Mouse (Mus musculus): Measurements from ENCODE around the gene Ccdc182.

- TF ChIP-seq POLR2A (IDR thresholded peaks at IDR 0.05; ENCODE audit: insufficient read depth, low read depth, low read length): no peak
- TF ChIP-seq CTCF (IDR thresholded peaks at IDR 0.05): no peak
- no peak for TF ChIP-seq EP300 (IDR thresholded peaks at IDR 0.05; ENCODE audit: insufficient read depth, low read depth, low read length)
Measured at GRCm38 (mm10) chr11:88330799-88331198, 36.9 kb downstream of the Ccdc182 start.

Data from heart, adult 2 months (tissue).